Mouse (Mus musculus) intestine, postnatal 0 days (tissue): ENCODE data around the gene 1500009C09Rik. TPM values are rescaled to one million over a fixed set of nuclear protein-coding genes. Genes with fewer than 3 reads are reported as not detected.

Experiments used
- ATAC-seq: fragments of 200-750 bp; cut with Nextera tagmentation; 2 replicates; pipeline ENCODE4 v1.8.0; 2017; ENCODE audit warnings: mild to moderate bottlenecking, moderate TSS enrichment, moderate library complexity
- H3K27ac ChIP-seq: fragments of 300-500 bp; sonication (generic); 2 replicates; pipeline ENCODE4 v1.5.1; 2014; ENCODE audit warnings: mild to moderate bottlenecking, low read depth, low read length, moderate library complexity
- H3K27me3 ChIP-seq: fragments of 300-500 bp; sonication (generic); replicated peaks from 2 replicates; pipeline ENCODE4 v1.6.1; 2014; ENCODE audit warnings: low read length, mixed read lengths; ENCODE audit not compliant: control insufficient read depth, insufficient read depth
- H3K36me3 ChIP-seq: fragments of 300-500 bp; sonication (generic); 2 replicates; pipeline ENCODE4 v1.6.1; 2014; ENCODE audit warnings: mild to moderate bottlenecking, moderate library complexity; ENCODE audit not compliant: control insufficient read depth, insufficient read depth
- H3K4me1 ChIP-seq: fragments of 300-500 bp; sonication (generic); replicated peaks from 2 replicates; pipeline ENCODE4 v1.6.1; 2014; ENCODE audit warnings: antibody characterized with exemption, low read length, mixed read lengths; ENCODE audit not compliant: control insufficient read depth, insufficient read depth
- H3K4me2 ChIP-seq: fragments of 300-500 bp; sonication (generic); replicated peaks from 2 replicates; pipeline ENCODE4 v1.6.1; 2014; ENCODE audit warnings: low read depth, mild to moderate bottlenecking, moderate library complexity
- H3K4me3 ChIP-seq: fragments of 300-500 bp; sonication (generic); 2 replicates; pipeline ENCODE4 v1.5.1; 2014; ENCODE audit warnings: low read depth, low read length
- H3K9ac ChIP-seq: fragments of 300-500 bp; sonication (generic); 2 replicates; pipeline ENCODE4 v1.6.1; 2014; ENCODE audit warnings: mild to moderate bottlenecking, low read depth, low read length
- H3K9me3 ChIP-seq: fragments of 300-500 bp; sonication (generic); 2 replicates; pipeline ENCODE4 v1.6.1; 2016; ENCODE audit warnings: mixed run types; ENCODE audit not compliant: control insufficient read depth
- CTCF ChIP-seq: sonication (generic); IDR thresholded peaks from 2 replicates; pipeline ENCODE4 v1.5.1; 2016; ENCODE audit warnings: low read depth, mild to moderate bottlenecking, control low read depth, antibody characterized with exemption, moderate library complexity
- WGBS: fragments of 180-500 bp; shearing (Covaris S2); extraction: QIAGEN DNeasy Blood & Tissue Kit; methylation state at CpG from one replicate; pipeline ENCODE4 v1.1.7; 2014; 5-methylcytosine and 5-hydroxymethylcytosine counted together
- polyA plus RNA-seq: library from polyadenylated mRNA; unstranded; fragments of >200 nt; fragmentation: Nextera tagmentation; extraction: Ambion mirVana; gene quantifications from 2 replicates; pipeline ENCODE4 v1.2.1, GENCODE M21; 2015

The 1500009C09Rik gene
- polyA plus RNA-seq, 1 experiment from 2014 or later = not detected

DNA sequence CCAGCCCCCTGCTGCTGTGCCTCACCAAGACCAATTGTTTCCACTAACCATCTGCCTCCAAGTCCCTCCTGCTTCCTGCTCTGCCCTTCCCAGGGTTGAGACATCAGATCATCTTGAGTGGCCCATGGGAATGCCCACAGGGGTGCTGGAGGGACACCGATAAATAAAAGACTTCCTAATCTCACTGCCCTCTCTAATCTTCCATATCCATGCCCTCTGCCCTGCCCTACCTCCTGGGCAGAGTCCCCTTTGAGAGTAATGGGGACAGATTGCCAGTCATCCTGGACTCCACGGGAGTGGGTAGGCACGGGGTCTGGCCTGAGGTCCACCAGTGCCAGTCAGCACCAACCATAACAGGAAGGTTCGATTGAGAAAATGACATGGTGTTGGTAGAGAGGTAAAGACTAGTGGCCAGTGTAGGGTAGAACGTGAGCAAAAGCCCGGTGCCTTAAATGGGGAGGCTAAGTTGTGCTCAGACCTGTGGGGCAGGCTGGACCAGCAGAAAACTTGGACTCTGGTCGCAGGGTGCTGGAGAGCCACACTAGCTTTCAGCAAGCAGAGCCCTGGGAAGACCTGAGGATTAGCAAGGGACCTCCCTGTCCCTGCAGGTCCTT is 27.5 kb upstream of the 1500009C09Rik start:
- TF ChIP-seq CTCF = no peak
- peaks cover 29% of the 10 kb centered on the region; the same call in 1 of the 2 replicates for H3K27me3 ChIP-seq
- H3K27ac ChIP-seq = no peak overlapping the region
- H3K4me2 ChIP-seq = peak overlapping the region; percentile 59; the same call in 1 of the 2 replicates
- peak overlapping the region; percentile 29 for H3K4me3 ChIP-seq
- no peaks in the 10 kb centered on the region for H3K9me3 ChIP-seq
- no peak overlapping the region for H3K9ac ChIP-seq
- no peak for ATAC-seq
- H3K36me3 ChIP-seq = no peaks in the 10 kb centered on the region
- WGBS = 35% methylated on average over 7 of the region's 7 CpGs
- H3K4me1 ChIP-seq = no peaks in the 10 kb centered on the region

DNA sequence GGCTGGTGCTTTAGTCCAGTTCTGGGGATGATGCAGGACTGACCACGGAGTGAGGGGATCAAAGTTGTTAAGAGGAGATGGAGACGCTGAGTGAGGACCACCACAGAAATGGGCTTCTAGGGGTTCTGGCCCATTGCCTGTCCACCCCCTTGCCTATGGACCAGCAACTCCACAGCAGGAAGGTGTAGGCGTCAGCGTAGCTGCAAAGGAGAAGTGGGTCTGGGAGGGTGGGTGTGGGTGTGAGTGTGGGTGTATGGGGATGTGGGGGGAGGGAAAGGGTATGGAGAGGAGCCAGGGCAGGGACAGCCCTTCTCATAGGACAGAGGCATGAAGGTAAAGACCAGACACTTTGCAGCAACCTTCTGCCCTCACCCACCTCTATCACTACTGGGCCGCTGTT is 26.4 kb upstream of the 1500009C09Rik start:
- Histone ChIP-seq H3K9ac (no peak overlapping the region), H3K27ac (no peak overlapping the region), H3K4me1 (no peaks in the 10 kb centered on the region), H3K36me3 (no peaks in the 10 kb centered on the region), H3K27me3 (peaks cover 29% of the 10 kb centered on the region; the same call in 1 of the 2 replicates), H3K4me3 (no peak overlapping the region), H3K4me2 (no peak overlapping the region), H3K9me3 (no peaks in the 10 kb centered on the region)
- ATAC-seq = no peak
- TF ChIP-seq CTCF = no peak
- 91% methylated on average over 5 of the region's 5 CpGs for WGBS

DNA sequence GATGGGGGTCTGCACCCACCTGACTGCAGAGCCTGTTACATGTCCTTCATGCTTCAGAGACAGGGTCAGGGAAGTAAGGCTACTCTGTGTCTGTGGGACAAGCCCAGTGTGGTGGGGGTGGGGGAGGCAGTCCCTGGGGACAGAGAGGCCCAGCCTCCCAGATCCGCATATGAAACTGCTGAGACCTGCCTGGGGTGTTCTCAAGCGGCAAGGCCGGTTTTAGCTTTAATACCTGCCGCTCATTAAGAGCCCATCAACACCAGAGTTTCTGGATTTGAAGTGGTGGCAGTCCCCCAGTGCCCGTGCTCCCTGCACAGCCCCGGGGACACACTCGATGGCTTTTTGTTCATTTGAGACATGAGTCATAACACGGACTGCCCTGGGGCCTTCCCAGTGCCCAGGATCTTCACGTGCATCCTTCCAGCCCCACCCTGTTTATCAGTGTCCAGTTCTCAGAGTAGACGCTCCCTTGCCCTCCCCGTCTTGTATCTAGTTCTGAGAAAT is 22.6 kb upstream of the 1500009C09Rik start:
- 46% methylated on average over 11 of the region's 11 CpGs for WGBS
- Histone ChIP-seq H3K4me2 (no peak overlapping the region), H3K27me3 (peaks cover 13% of the 10 kb centered on the region; the same call in 1 of the 2 replicates), H3K27ac (no peak overlapping the region), H3K4me1 (no peaks in the 10 kb centered on the region), H3K9me3 (no peaks in the 10 kb centered on the region), H3K4me3 (no peak overlapping the region), H3K9ac (no peak overlapping the region), H3K36me3 (no peaks in the 10 kb centered on the region)
- no peak for ATAC-seq
- no peak for TF ChIP-seq CTCF

DNA sequence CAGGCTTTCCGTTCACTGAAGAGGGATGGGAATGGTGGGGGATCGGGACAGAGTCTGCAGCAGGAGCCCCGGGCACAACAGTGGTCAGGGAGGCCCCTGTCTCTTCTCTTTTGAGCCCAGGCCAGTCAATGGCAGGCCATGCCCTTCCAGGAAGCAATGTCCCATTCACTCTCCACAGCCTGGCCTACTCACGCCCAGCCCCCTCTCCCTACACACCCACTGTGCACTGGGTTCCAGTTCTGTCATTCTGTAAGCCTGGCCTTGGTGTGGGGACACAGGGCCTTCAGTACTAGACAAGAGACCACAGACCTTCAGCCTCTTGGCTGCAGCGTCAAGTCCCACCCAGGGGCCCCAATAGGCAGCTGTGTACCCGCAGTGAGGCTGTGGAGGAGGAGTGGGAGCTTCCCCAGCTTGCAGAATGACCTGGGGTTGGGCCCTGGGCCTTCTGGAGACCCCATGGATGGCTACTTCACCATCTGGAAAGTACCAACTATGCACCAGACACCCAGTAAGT is 22.0 kb upstream of the 1500009C09Rik start:
- no peak overlapping the region for H3K4me2 ChIP-seq

DNA sequence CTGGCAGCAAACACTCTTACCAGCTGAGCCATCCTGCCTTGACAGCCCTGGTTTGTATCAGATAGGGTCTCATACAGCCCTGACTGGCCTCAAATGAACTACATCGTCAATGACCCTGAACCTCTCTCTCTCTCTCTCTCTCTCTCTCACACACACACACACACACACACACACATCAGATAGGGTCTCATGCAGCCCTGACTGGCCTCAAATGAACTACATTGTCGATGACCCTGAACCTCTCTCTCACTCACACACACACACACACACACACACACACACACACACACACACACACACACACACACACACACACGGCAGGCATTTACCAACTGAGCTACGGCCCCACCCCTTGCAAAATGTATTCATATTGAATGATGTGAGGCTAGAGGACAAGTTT is 21.1 kb upstream of the 1500009C09Rik start:
- H3K4me3 ChIP-seq = no peak overlapping the region
- H3K4me1 ChIP-seq = no peaks in the 10 kb centered on the region
- TF ChIP-seq CTCF = no peak
- 58% methylated on average over 4 of the region's 4 CpGs for WGBS
- H3K4me2 ChIP-seq = no peak overlapping the region
- no peaks in the 10 kb centered on the region for H3K9me3 ChIP-seq
- H3K27ac ChIP-seq = no peak overlapping the region
- no peak overlapping the region for H3K9ac ChIP-seq
- ATAC-seq = peak; percentile 46; the same call in 1 of the 2 replicates
- 0 out of 2 replicates have a peak, but pooled peaks cover under 1% of the 10 kb centered on the region for H3K27me3 ChIP-seq
- H3K36me3 ChIP-seq = no peaks in the 10 kb centered on the region

More for the DNA sequence above, 22.0 kb upstream of the 1500009C09Rik start:
- ATAC-seq = no peak
- no peak overlapping the region for H3K27ac ChIP-seq
- H3K9me3 ChIP-seq = no peaks in the 10 kb centered on the region
- peaks cover 9% of the 10 kb centered on the region; the same call in 1 of the 2 replicates for H3K27me3 ChIP-seq
- no peak for TF ChIP-seq CTCF
- no peak overlapping the region for H3K9ac ChIP-seq
- 87% methylated on average over 6 of the region's 6 CpGs for WGBS
- no peak overlapping the region for H3K4me3 ChIP-seq
- no peaks in the 10 kb centered on the region for H3K36me3 ChIP-seq
- no peaks in the 10 kb centered on the region for H3K4me1 ChIP-seq

DNA sequence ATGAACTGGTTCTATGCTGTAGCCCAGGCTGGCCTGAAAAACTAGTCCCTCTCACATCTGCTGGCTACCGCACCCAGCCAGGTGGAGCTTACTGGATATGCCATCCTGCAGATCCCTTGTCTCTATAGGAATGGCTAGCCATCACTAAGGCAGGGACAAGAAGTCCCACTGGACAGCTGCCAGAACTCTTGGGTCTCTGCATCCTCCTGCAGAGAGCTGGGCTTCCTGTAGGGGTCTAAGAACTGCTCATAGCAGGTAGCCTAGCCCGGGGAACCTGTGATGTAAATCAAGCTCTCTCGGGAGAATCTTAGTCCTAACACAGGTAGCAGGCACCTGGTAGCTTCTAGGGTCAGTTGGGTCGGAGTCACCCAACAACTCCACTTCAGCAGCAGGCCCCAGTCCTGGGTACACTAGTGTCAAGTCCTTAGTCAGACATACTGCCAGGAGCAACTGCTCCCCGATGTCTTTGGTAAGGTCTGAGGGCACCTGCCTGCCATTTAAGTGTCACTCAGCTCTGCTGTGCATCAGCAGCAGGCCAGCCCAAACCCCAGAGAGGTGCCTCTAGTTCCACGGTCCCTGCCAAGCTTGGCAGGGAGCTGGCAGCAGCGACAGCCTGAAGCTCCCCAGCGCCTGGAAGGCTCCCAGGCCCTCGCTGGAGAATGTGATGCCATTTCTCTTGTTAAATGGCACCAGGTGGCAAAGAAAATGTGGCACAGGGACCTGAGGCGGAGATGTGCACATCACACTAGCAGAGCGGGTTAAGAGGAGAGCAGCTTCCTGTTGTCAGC is 20.4 kb upstream of the 1500009C09Rik start:
- WGBS = 72% methylated on average over 11 of the region's 11 CpGs
- H3K9ac ChIP-seq = no peak overlapping the region
- H3K36me3 ChIP-seq = no peaks in the 10 kb centered on the region
- no peaks in the 10 kb centered on the region for H3K4me1 ChIP-seq
- H3K27me3 ChIP-seq = no peaks in the 10 kb centered on the region
- H3K27ac ChIP-seq = no peak overlapping the region
- no peak for TF ChIP-seq CTCF
- no peaks in the 10 kb centered on the region for H3K9me3 ChIP-seq
- no peak for ATAC-seq
- no peak overlapping the region for H3K4me3 ChIP-seq
- H3K4me2 ChIP-seq = no peak overlapping the region
